In the genomic region with DNA sequence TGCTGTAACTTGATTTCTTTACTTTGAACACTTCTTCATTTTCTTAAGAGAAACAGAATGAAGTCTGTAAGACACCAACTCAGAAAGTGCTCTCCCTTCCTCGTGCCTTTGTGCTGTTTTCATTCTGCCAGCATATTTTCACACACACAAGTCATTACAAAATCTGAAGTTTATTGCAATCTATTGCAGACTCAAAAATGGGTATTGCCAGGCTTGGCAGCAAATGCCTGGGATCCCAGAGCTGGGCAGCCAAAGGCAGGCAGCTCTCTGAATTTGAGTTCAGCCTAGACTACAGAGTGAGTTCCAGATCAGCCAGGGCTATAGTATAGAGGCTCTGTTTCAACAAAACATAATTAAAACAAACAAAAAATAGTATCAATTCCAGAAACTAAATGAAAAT, we compare ENCODE assay signal across 8 mouse cellular contexts. TPM values are rescaled to one million over a fixed set of nuclear protein-coding genes. Genes with fewer than 3 reads are reported as not detected.
A peak's percentile ranks its signal among the peaks of the same experiment; 100 is the strongest.
DNase-seq lines count a peak whose midpoint lies in the region; ATAC-seq lines count a peak whose summit lies in the region.

No protein-coding gene starts in this region.

- peak overlapping the region; percentile 68 for H3K4me2 ChIP-seq in heart, embryonic 12.5 days
- peak overlapping the region; percentile 75 for H3K4me2 ChIP-seq in hindbrain, embryonic 12.5 days (replicated peaks)
- peak overlapping the region; percentile 73 for H3K4me2 ChIP-seq in midbrain, embryonic 11.5 days

- peaks cover 26% of the 10 kb centered on the region for H3K36me3 ChIP-seq in heart, embryonic 12.5 days
- peaks cover 23% of the 10 kb centered on the region for H3K36me3 ChIP-seq in hindbrain, embryonic 12.5 days
- 0 out of 2 replicates have a peak, but pooled peaks cover 2% of the 10 kb centered on the region for H3K36me3 ChIP-seq in midbrain, embryonic 11.5 days (ENCODE audit: control insufficient read depth, insufficient read depth, low read length)

- H3K27ac ChIP-seq in heart, embryonic 12.5 days (ENCODE audit: poor library complexity, severe bottlenecking), result no peak overlapping the region
- no peak overlapping the region for H3K27ac ChIP-seq in hindbrain, embryonic 12.5 days
- H3K27ac ChIP-seq in midbrain, embryonic 11.5 days (ENCODE audit: low read depth, low read length), result no peak overlapping the region

- no peaks in the 10 kb centered on the region for H3K9me3 ChIP-seq in heart, embryonic 12.5 days (replicated peaks)
- no peaks in the 10 kb centered on the region for H3K9me3 ChIP-seq in hindbrain, embryonic 12.5 days (replicated peaks)
- no peaks in the 10 kb centered on the region for H3K9me3 ChIP-seq in midbrain, embryonic 11.5 days (ENCODE audit: control insufficient read depth, low read length)

- H3K9ac ChIP-seq in heart, embryonic 12.5 days, result peak overlapping the region; percentile 68
- peak overlapping the region; percentile 96 for H3K9ac ChIP-seq in hindbrain, embryonic 12.5 days
- peak overlapping the region; percentile 40; the same call in 1 of the 2 replicates for H3K9ac ChIP-seq in midbrain, embryonic 11.5 days (ENCODE audit: low read length)

- no peak for DNase-seq in heart, adult 8-10 months (ENCODE audit: low spot score)
- DNase-seq in adipocyte (ENCODE audit: low spot score), result peak; percentile 88
- DNase-seq in midbrain, embryonic 11.5 days (ENCODE audit: low spot score, missing footprints), result no peak
- DNase-seq in thymus, postnatal 4 days, result no peak
- DNase-seq in retina, postnatal 1 day, result no peak
- no peak for DNase-seq in gastrocnemius, postnatal 36 days

- intact Hi-C loops in gastrocnemius, postnatal 36 days (cut with DNase I), result no loop called here

- ATAC-seq in heart, embryonic 12.5 days (ENCODE audit: insufficient number of reproducible peaks, low FRiP score), result no peak
- ATAC-seq in hindbrain, embryonic 12.5 days (ENCODE audit: low FRiP score), result no peak
- ATAC-seq in midbrain, embryonic 11.5 days (ENCODE audit: low FRiP score), result no peak

- peaks cover 10% of the 10 kb centered on the region for H3K4me1 ChIP-seq in heart, embryonic 12.5 days (replicated peaks)
- H3K4me1 ChIP-seq in hindbrain, embryonic 12.5 days, result peaks cover 20% of the 10 kb centered on the region
- H3K4me1 ChIP-seq in midbrain, embryonic 11.5 days (ENCODE audit: control insufficient read depth, insufficient read depth, low read length), result peaks cover 6% of the 10 kb centered on the region

- peak overlapping the region; percentile 31 for H3K4me3 ChIP-seq in heart, embryonic 12.5 days
- H3K4me3 ChIP-seq in hindbrain, embryonic 12.5 days, result peak overlapping the region; percentile 22
- peak overlapping the region; percentile 13; the same call in 1 of the 2 replicates for H3K4me3 ChIP-seq in midbrain, embryonic 11.5 days (ENCODE audit: low read depth, low read length)

- no peaks in the 10 kb centered on the region; the same call in 1 of the 2 replicates for H3K27me3 ChIP-seq in heart, embryonic 12.5 days (replicated peaks)
- H3K27me3 ChIP-seq in hindbrain, embryonic 12.5 days, result no peaks in the 10 kb centered on the region
- no peaks in the 10 kb centered on the region for H3K27me3 ChIP-seq in midbrain, embryonic 11.5 days (ENCODE audit: control insufficient read depth, insufficient read depth, low read length)

- WGBS in heart, embryonic 12.5 days, result 54% methylated on average over 1 of the region's 1 CpGs
- WGBS in hindbrain, embryonic 12.5 days, result 78% methylated on average over 1 of the region's 1 CpGs
- WGBS in midbrain, embryonic 11.5 days, result 67% methylated on average over 1 of the region's 1 CpGs

RNA-seq across cellular contexts. Expression of gene Paxbp1, which starts 1.7 kb away (rescaled TPM):
- polyA plus RNA-seq in heart, embryonic 12.5 days (2016; fragmentation: Nextera tagmentation; extraction: Ambion mirVana), result 52.5 and 55.6 TPM in 2 replicates
- 10 to 100 TPM in 3 of 4 experiments, 1 to 10 TPM in 1; 8.1 to 18.6 (median 12.5) TPM for total RNA-seq in heart, adult 8-10 months (2022)
- 104 and 113 TPM in 2 replicates for polyA plus RNA-seq in hindbrain, embryonic 12.5 days (2016; fragmentation: Nextera tagmentation; extraction: Ambion mirVana)
- 86.4 and 97.2 TPM in 2 replicates for polyA plus RNA-seq in midbrain, embryonic 11.5 days (2014; fragmentation: Nextera tagmentation; extraction: Ambion mirVana)
- 10 to 100 TPM in 1 of 2 experiments, 1 to 10 TPM in 1; 8.5 to 11.5 TPM for total RNA-seq in gastrocnemius, postnatal 36 days (2021)

RNA-seq across cellular contexts. Expression of gene Synj1, which starts 31.5 kb away (rescaled TPM):
- polyA plus RNA-seq in heart, embryonic 12.5 days (2016; fragmentation: Nextera tagmentation; extraction: Ambion mirVana), result 14.9 and 18.3 TPM in 2 replicates
- total RNA-seq in heart, adult 8-10 months (2022), result 10 to 100 TPM; 28.0 to 36.2 (median 29.7) TPM
- 33.9 and 35.7 TPM in 2 replicates for polyA plus RNA-seq in hindbrain, embryonic 12.5 days (2016; fragmentation: Nextera tagmentation; extraction: Ambion mirVana)
- polyA plus RNA-seq in midbrain, embryonic 11.5 days (2014; fragmentation: Nextera tagmentation; extraction: Ambion mirVana), result 23.3 and 27.0 TPM in 2 replicates
- 10 to 100 TPM; 11.2 to 11.5 TPM for total RNA-seq in gastrocnemius, postnatal 36 days (2021)

RNA-seq across cellular contexts. Expression of gene 4932438H23Rik, which starts 52.3 kb away (rescaled TPM):
- 0.17 TPM in 1 of 2 replicates, not detected in the other for polyA plus RNA-seq in heart, embryonic 12.5 days (2016; fragmentation: Nextera tagmentation; extraction: Ambion mirVana)
- total RNA-seq in heart, adult 8-10 months (2022), result under 1 TPM in 3 of 4 experiments, not detected in 1; 0.11 to 0.16 (median 0.14) TPM
- 0.16 and 1.1 TPM in 2 replicates for polyA plus RNA-seq in hindbrain, embryonic 12.5 days (2016; fragmentation: Nextera tagmentation; extraction: Ambion mirVana)
- 0.26 TPM in 1 of 2 replicates, not detected in the other for polyA plus RNA-seq in midbrain, embryonic 11.5 days (2014; fragmentation: Nextera tagmentation; extraction: Ambion mirVana)
- total RNA-seq in gastrocnemius, postnatal 36 days (2021), result under 1 TPM; 0.32 to 0.74 TPM

Comparison
In these comparisons a context has a peak if more than half of its experiments do, and no peak if none do; other contexts are left out.
1. H3K9ac ChIP-seq: peak in every context shown above with its lines; median percentile 96 in hindbrain, embryonic 12.5 days; 68 in heart, embryonic 12.5 days; 40 in midbrain, embryonic 11.5 days.